ENCODE assay signal across 8 mouse cellular contexts in genomic region chr17:56814316-56815056, GRCm38 (mm10). TPM values are rescaled to one million over a fixed set of nuclear protein-coding genes. Genes with fewer than 3 reads are reported as not detected.
DNase-seq lines count a peak whose midpoint lies in the region; ATAC-seq and TF ChIP-seq lines count a peak whose summit lies in the region.

No protein-coding gene starts in this region.

- peak overlapping the region; percentile 79 for H3K27ac ChIP-seq in gastrocnemius, adult 2 months
- H3K27ac ChIP-seq in hindbrain, embryonic 14.5 days: peak overlapping the region; percentile 81

- H3K36me3 ChIP-seq in hindbrain, embryonic 14.5 days (replicated peaks; ENCODE audit: control insufficient read depth, insufficient read depth): no peaks in the 10 kb centered on the region

- intact Hi-C loops in gastrocnemius, adult 2 months (cut with DNase I): no loop called here

- H3K4me1 ChIP-seq in hindbrain, embryonic 14.5 days (replicated peaks; ENCODE audit: control insufficient read depth, insufficient read depth, low read length): peaks cover 43% of the 10 kb centered on the region

- H3K4me3 ChIP-seq in gastrocnemius, adult 2 months: no peak overlapping the region; the same call in 1 of the 2 replicates
- H3K4me3 ChIP-seq in hindbrain, embryonic 14.5 days (replicated peaks; ENCODE audit: low read length): no peak overlapping the region

- WGBS in hindbrain, embryonic 14.5 days: 5% methylated on average over 24 of the region's 24 CpGs

- ATAC-seq in hindbrain, embryonic 14.5 days (ENCODE audit: low FRiP score): peak; percentile 76
- no peak for ATAC-seq in erythroid progenitor cell, adult 5-6 weeks (replicated peaks; ENCODE audit: low FRiP score, poor library complexity, severe bottlenecking)

- peak; percentile 65 for DNase-seq in T-cell, adult 2 months (ENCODE audit: low spot score)
- peak; percentile 22 to 56 for DNase-seq in cerebellum, postnatal 25 days
- DNase-seq in gastrocnemius, adult 2 months: peak; percentile 89
- DNase-seq in hindbrain, embryonic 14.5 days (ENCODE audit: low spot score): peak; percentile 89
- peak; percentile 76 to 91 for DNase-seq in layer of hippocampus, postnatal 14 days (ENCODE audit: low spot score in 2 of 2)
- DNase-seq in lung, postnatal 25 days (ENCODE audit: low spot score): peak; percentile 92
- peak; percentile 94 for DNase-seq in retina, embryonic 14.5 days (ENCODE audit: low spot score)

- H3K9me3 ChIP-seq in hindbrain, embryonic 14.5 days (ENCODE audit: control insufficient read depth, low read length): no peaks in the 10 kb centered on the region

- H3K27me3 ChIP-seq in hindbrain, embryonic 14.5 days (ENCODE audit: control insufficient read depth, insufficient read depth, low read length): no peaks in the 10 kb centered on the region

- no peak for TF ChIP-seq CTCF in gastrocnemius, adult 2 months (IDR thresholded peaks at IDR 0.05)

- H3K4me2 ChIP-seq in hindbrain, embryonic 14.5 days (replicated peaks): peak overlapping the region; percentile 41

- peak overlapping the region; percentile 34; the same call in 1 of the 2 replicates for H3K9ac ChIP-seq in hindbrain, embryonic 14.5 days

RNA-seq across cellular contexts. Expression of gene Rfx2, which starts 16.3 kb away (rescaled TPM):
- 1 to 10 TPM; 2.0 to 2.8 TPM for total RNA-seq in gastrocnemius, adult 2 months (2021)
- 3.3 and 4.3 TPM in 2 replicates for polyA plus RNA-seq in hindbrain, embryonic 14.5 days (2014; fragmentation: Nextera tagmentation; extraction: Ambion mirVana)
- 1 to 10 TPM; 3.0 to 4.2 TPM for total RNA-seq in layer of hippocampus, postnatal 14 days (2021)
- 101 and 107 TPM in 2 replicates for total RNA-seq in erythroid progenitor cell, adult 5-6 weeks (2015; ENCODE audit: low replicate concordance)
- total RNA-seq in erythroid progenitor cell, adult 5-6 weeks (2017; ENCODE audit: low replicate concordance): 76.1 and 105 TPM in 2 replicates

RNA-seq across cellular contexts. Expression of gene Prr22, which starts 44.4 kb away (rescaled TPM):
- total RNA-seq in gastrocnemius, adult 2 months (2021): under 1 TPM; 0.14 to 0.36 TPM
- 0.76 and 0.78 TPM in 2 replicates for polyA plus RNA-seq in hindbrain, embryonic 14.5 days (2014; fragmentation: Nextera tagmentation; extraction: Ambion mirVana)
- total RNA-seq in layer of hippocampus, postnatal 14 days (2021): under 1 TPM; 0.35 to 0.57 TPM
- total RNA-seq in erythroid progenitor cell, adult 5-6 weeks (2015; ENCODE audit: low replicate concordance): not detected in 2 replicates
- not detected in 2 replicates for total RNA-seq in erythroid progenitor cell, adult 5-6 weeks (2017; ENCODE audit: low replicate concordance)

RNA-seq across cellular contexts. Expression of gene Dus3l, which starts 49.9 kb away (rescaled TPM):
- 10 to 100 TPM; 16.3 to 17.6 TPM for total RNA-seq in gastrocnemius, adult 2 months (2021)
- 76.9 and 81.9 TPM in 2 replicates for polyA plus RNA-seq in hindbrain, embryonic 14.5 days (2014; fragmentation: Nextera tagmentation; extraction: Ambion mirVana)
- 10 to 100 TPM; 60.9 to 66.3 TPM for total RNA-seq in layer of hippocampus, postnatal 14 days (2021)
- total RNA-seq in erythroid progenitor cell, adult 5-6 weeks (2015; ENCODE audit: low replicate concordance): 6.5 and 7.1 TPM in 2 replicates
- total RNA-seq in erythroid progenitor cell, adult 5-6 weeks (2017; ENCODE audit: low replicate concordance): 3.0 and 5.4 TPM in 2 replicates

RNA-seq across cellular contexts. Expression of gene Nrtn, which starts 57.2 kb away (rescaled TPM):
- total RNA-seq in gastrocnemius, adult 2 months (2021): 1 to 10 TPM; 3.1 to 3.7 TPM
- polyA plus RNA-seq in hindbrain, embryonic 14.5 days (2014; fragmentation: Nextera tagmentation; extraction: Ambion mirVana): 2.8 and 3.8 TPM in 2 replicates
- 1 to 10 TPM; 2.1 to 3.0 TPM for total RNA-seq in layer of hippocampus, postnatal 14 days (2021)
- total RNA-seq in erythroid progenitor cell, adult 5-6 weeks (2015; ENCODE audit: low replicate concordance): not detected in 2 replicates
- total RNA-seq in erythroid progenitor cell, adult 5-6 weeks (2017; ENCODE audit: low replicate concordance): not detected in 2 replicates

RNA-seq across cellular contexts. Expression of gene Acsbg2, which starts 59.8 kb away (rescaled TPM):
- not detected for total RNA-seq in gastrocnemius, adult 2 months (2021)
- polyA plus RNA-seq in hindbrain, embryonic 14.5 days (2014; fragmentation: Nextera tagmentation; extraction: Ambion mirVana): not detected in 2 replicates
- total RNA-seq in layer of hippocampus, postnatal 14 days (2021): not detected
- total RNA-seq in erythroid progenitor cell, adult 5-6 weeks (2015; ENCODE audit: low replicate concordance): not detected in 2 replicates
- not detected in 2 replicates for total RNA-seq in erythroid progenitor cell, adult 5-6 weeks (2017; ENCODE audit: low replicate concordance)

Comparison
In these comparisons a context has a peak if more than half of its experiments do, and no peak if none do; other contexts are left out.
1. DNase-seq: peak in every context shown above with its lines; median percentile 94 in retina, embryonic 14.5 days; 92 in lung, postnatal 25 days; 89 in gastrocnemius, adult 2 months; 89 in hindbrain, embryonic 14.5 days; 84 in layer of hippocampus, postnatal 14 days; 65 in T-cell, adult 2 months; 39 in cerebellum, postnatal 25 days.
2. RNA of gene Rfx2, which starts 16.3 kb away (total RNA-seq): 76.1 to 107 TPM in erythroid progenitor cell, adult 5-6 weeks; 3.0 to 4.2 TPM in layer of hippocampus, postnatal 14 days and 2.0 to 2.8 TPM in gastrocnemius, adult 2 months; every median in the first group is over 10 times any median in the second.